Mouse (Mus musculus) heart, adult 2 months (tissue): ENCODE measurements around the gene Hist1h1a. TPM values are rescaled to one million over a fixed set of nuclear protein-coding genes. Genes with fewer than 3 reads are reported as not detected.
"Not testable (repeated sequence)": the region's sequence is repeated elsewhere in the genome, so short reads cannot be mapped to it uniquely, and the experiment has no call there.

Source experiments
- DNase-seq, 2 experiments: peaks; one replicate each; pipeline ENCODE4 v3.0.0; 2021
- H3K27ac ChIP-seq: fragments of 200-600 bp; 2 replicates; pipeline ENCODE4 v1.8.1; 2022
- H3K27me3 ChIP-seq: fragments of 200-500 bp; 2 replicates; pipeline ENCODE4 v1.6.1; 2012; ENCODE audit warnings: mild to moderate bottlenecking, low read length, inconsistent platforms, mixed read lengths; ENCODE audit not compliant: control insufficient read depth, insufficient read depth
- H3K36me3 ChIP-seq: fragments of 200-500 bp; 2 replicates; pipeline ENCODE4 v1.6.1; 2012; ENCODE audit warnings: low read length, inconsistent platforms; ENCODE audit not compliant: control insufficient read depth, insufficient read depth
- H3K4me1 ChIP-seq: fragments of 200-500 bp; 2 replicates; pipeline ENCODE4 v1.6.1; 2011; ENCODE audit warnings: low read length; ENCODE audit not compliant: control insufficient read depth, insufficient read depth
- H3K4me3 ChIP-seq: fragments of 200-600 bp; 2 replicates; pipeline ENCODE4 v1.8.1; 2022
- H3K79me2 ChIP-seq: fragments of 200-500 bp; replicated peaks from 2 replicates; pipeline ENCODE4 v1.6.1; 2012; ENCODE audit warnings: mild to moderate bottlenecking, inconsistent platforms, low read length, moderate library complexity, mixed read lengths; ENCODE audit not compliant: control insufficient read depth, insufficient read depth
- H3K9ac ChIP-seq: fragments of 200-500 bp; 2 replicates; pipeline ENCODE4 v1.6.1; 2012; ENCODE audit warnings: low read depth, mild to moderate bottlenecking, control low read depth, inconsistent platforms, low read length, mixed read lengths
- CTCF ChIP-seq: fragments of 200-600 bp; IDR thresholded peaks from 2 replicates; pipeline ENCODE4 v1.8.1; 2022; ENCODE audit warnings: antibody characterized with exemption, mild to moderate bottlenecking, moderate library complexity
- EP300 ChIP-seq: fragments of 200-500 bp; IDR thresholded peaks from 2 replicates; pipeline ENCODE4 v1.6.1; 2011; ENCODE audit warnings: low read depth, low read length, control low read depth; ENCODE audit not compliant: insufficient read depth
- POLR2A ChIP-seq: fragments of 200-500 bp; IDR thresholded peaks from 2 replicates; pipeline ENCODE4 v1.6.1; 2011; ENCODE audit warnings: mild to moderate bottlenecking, low read depth, low read length, control low read depth; ENCODE audit not compliant: insufficient read depth
- WGBS: fragments of 180-500 bp; shearing (Covaris S2); methylation state at CpG from one replicate; pipeline ENCODE4 v1.1.7; 2018; 5-methylcytosine and 5-hydroxymethylcytosine counted together
- intact Hi-C: fragments of 180-260 bp; cut with DNase I; formaldehyde crosslinking; loops from one replicate; pipeline ENCODE4 v1.15.1; 2025
- polyA plus RNA-seq: library from polyadenylated mRNA; depleted of rRNA; stranded (reverse); fragments of >200 nt; gene quantifications from 2 replicates; pipeline ENCODE4 v1.2.3, GENCODE M21; 2012
- total RNA-seq, 2 experiments: library from RNA; stranded (reverse); gene quantifications; 2 replicates each; pipeline ENCODE4 v1.2.3; 2021

The Hist1h1a gene
- total and polyA plus RNA-seq, 3 experiments: 0.21 to 3.4 (median 2.0) TPM

GRCm38 (mm10) chr13:23747892-23748288 lies 15.6 kb upstream of the Hist1h1a start:
- no peak for DNase-seq
- Histone ChIP-seq H3K9ac (no peak overlapping the region), H3K27me3 (no peaks in the 10 kb centered on the region), H3K4me3 (no peak overlapping the region), H3K36me3 (peaks cover 2% of the 10 kb centered on the region; the same call in 1 of the 2 replicates), H3K27ac (no peak overlapping the region), H3K4me1 (peaks cover 3% of the 10 kb centered on the region), H3K79me2 (no peaks in the 10 kb centered on the region)
- intact Hi-C loops: loop anchor here (5.0 kb wide), 2 partner anchors 126 to 1706 kb away; partner anchors contain the start of genes Hist1h1e, Hist1h2ag, Hist1h2be and Hist1h2bj
- TF ChIP-seq POLR2A (no peak), CTCF (no peak), EP300 (no peak)
- 18% methylated on average over 4 of the region's 4 CpGs for WGBS

GRCm38 (mm10) chr13:23749563-23750121 lies 13.8 kb upstream of the Hist1h1a start:
- no peak for DNase-seq
- TF ChIP-seq EP300 (no peak), POLR2A (no peak), CTCF (no peak)
- WGBS: 85% methylated on average over 5 of the region's 5 CpGs
- intact Hi-C loops: loop anchor here (5.0 kb wide), 2 partner anchors 127 to 1707 kb away; partner anchors contain the start of genes Hist1h1e, Hist1h2ag, Hist1h2be and Hist1h2bj
- Histone ChIP-seq H3K36me3 (no peaks in the 10 kb centered on the region), H3K4me1 (peaks cover 3% of the 10 kb centered on the region), H3K9ac (no peak overlapping the region), H3K4me3 (no peak overlapping the region), H3K27ac (no peak overlapping the region), H3K79me2 (no peaks in the 10 kb centered on the region), H3K27me3 (no peaks in the 10 kb centered on the region)

GRCm38 (mm10) chr13:23750839-23751477 lies 12.5 kb upstream of the Hist1h1a start, which contains the start of gene Hist1h2ab:
TSS of gene Hist1h2ab (plus strand) at chr13:23751126.
- Histone ChIP-seq H3K9ac (peak within 1 kb of the TSS; percentile 67), H3K27ac (peak within 1 kb of the TSS; percentile 62), H3K4me3 (peak within 1 kb of the TSS; percentile 48)
- 5% methylated on average over 31 of the region's 47 CpGs for WGBS
- H3K36me3 ChIP-seq, H3K27me3 ChIP-seq, intact Hi-C loops, H3K79me2 ChIP-seq, H3K4me1 ChIP-seq: not testable (repeated sequence)
- DNase-seq: peak; percentile 58 to 66
- peak; percentile 55; the same call in 1 of the 2 replicates for TF ChIP-seq POLR2A
- TF ChIP-seq CTCF: peak; percentile 22

GRCm38 (mm10) chr13:23751478-23751956 lies 11.9 kb upstream of the Hist1h1a start:
- 11% methylated on average over 11 of the region's 11 CpGs for WGBS
- Histone ChIP-seq H3K79me2 (no peaks in the 10 kb centered on the region), H3K4me3 (no peak overlapping the region), H3K36me3 (no peaks in the 10 kb centered on the region), H3K27ac (peak overlapping the region; percentile 10; the same call in 1 of the 2 replicates), H3K4me1 (peaks cover 1% of the 10 kb centered on the region), H3K9ac (no peak overlapping the region), H3K27me3 (no peaks in the 10 kb centered on the region)
- intact Hi-C loops: no loop called here
- TF ChIP-seq POLR2A (no peak), CTCF (no peak), EP300 (no peak)
- peak in 1 of 2 experiments; percentile 24 for DNase-seq

GRCm38 (mm10) chr13:23752067-23752741 lies 11.3 kb upstream of the Hist1h1a start, which contains the start of gene Hist1h3b:
TSS of gene Hist1h3b (plus strand) at chr13:23752267.
- H3K36me3 ChIP-seq, H3K4me1 ChIP-seq, H3K27me3 ChIP-seq, H3K79me2 ChIP-seq, intact Hi-C loops: not testable (repeated sequence)
- Histone ChIP-seq H3K27ac (peak within 1 kb of the TSS; percentile 10; the same call in 1 of the 2 replicates), H3K9ac (peak within 1 kb of the TSS; percentile 67), H3K4me3 (peak within 1 kb of the TSS; percentile 48)
- DNase-seq: peak; percentile 82 to 83
- 6% methylated on average over 18 of the region's 47 CpGs for WGBS

GRCm38 (mm10) chr13:23752742-23753172 lies 10.7 kb upstream of the Hist1h1a start:
- DNase-seq: no peak
- no peaks in the 10 kb centered on the region for H3K36me3 ChIP-seq
- H3K9ac ChIP-seq: no peak overlapping the region
- no peaks in the 10 kb centered on the region for H3K79me2 ChIP-seq
- WGBS: 21% methylated on average over 6 of the region's 6 CpGs
- H3K4me1 ChIP-seq: peaks cover 1% of the 10 kb centered on the region
- H3K27ac ChIP-seq: no peak overlapping the region
- no peak overlapping the region for H3K4me3 ChIP-seq
- H3K27me3 ChIP-seq: no peaks in the 10 kb centered on the region
- TF ChIP-seq POLR2A: no peak
- no peak for TF ChIP-seq EP300
- no peak for TF ChIP-seq CTCF
- intact Hi-C loops: no loop called here
